Mouse (Mus musculus): ENCODE data around the gene Eif2s2. TPM values are rescaled to one million over a fixed set of nuclear protein-coding genes. Genes with fewer than 3 reads are reported as not detected.
A peak's percentile ranks its signal among the peaks of the same experiment; 100 is the strongest.
"Not testable (repeated sequence)": the region's sequence is repeated elsewhere in the genome, so short reads cannot be mapped to it uniquely, and the experiment has no call there.

Eif2s2 gene
- polyA plus RNA-seq, 1 experiment from 2014 or later = 70.9 TPM

DNA sequence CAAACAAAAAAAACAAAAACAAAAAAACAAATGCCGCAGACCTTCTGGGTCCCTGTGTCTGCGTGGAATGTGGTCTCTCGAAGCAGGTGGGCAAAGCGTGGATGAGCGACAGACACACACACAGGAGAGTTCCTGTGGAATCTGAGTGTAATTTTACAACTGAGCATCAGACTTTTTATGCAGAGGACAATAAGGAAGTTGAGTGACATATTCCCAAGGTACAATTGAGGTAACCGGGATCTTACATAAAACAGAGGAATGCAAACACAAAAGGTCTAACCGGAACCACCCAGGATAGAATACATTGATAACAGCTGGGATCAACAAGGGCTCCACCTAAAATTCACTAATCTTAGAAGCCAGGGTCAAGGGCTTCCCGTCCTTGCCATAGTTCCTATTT, 6.3 kb upstream of the Eif2s2 start:
- H3K36me3 ChIP-seq (ENCODE audit: insufficient read depth, low read length); H3K27me3 ChIP-seq (ENCODE audit: insufficient read depth, low read length); H3K4me1 ChIP-seq (ENCODE audit: insufficient read depth, low read length); H3K9me3 ChIP-seq (ENCODE audit: low read length); H3K27ac ChIP-seq (ENCODE audit: low read length); H3K4me3 ChIP-seq (ENCODE audit: low read length); H3K4me2 ChIP-seq (replicated peaks; ENCODE audit: low read depth, low read length); ATAC-seq (ENCODE audit: low FRiP score, low TSS enrichment); H3K9ac ChIP-seq (replicated peaks; ENCODE audit: low read length): not testable (repeated sequence)
- WGBS = 90% methylated on average over 8 of the region's 8 CpGs

DNA sequence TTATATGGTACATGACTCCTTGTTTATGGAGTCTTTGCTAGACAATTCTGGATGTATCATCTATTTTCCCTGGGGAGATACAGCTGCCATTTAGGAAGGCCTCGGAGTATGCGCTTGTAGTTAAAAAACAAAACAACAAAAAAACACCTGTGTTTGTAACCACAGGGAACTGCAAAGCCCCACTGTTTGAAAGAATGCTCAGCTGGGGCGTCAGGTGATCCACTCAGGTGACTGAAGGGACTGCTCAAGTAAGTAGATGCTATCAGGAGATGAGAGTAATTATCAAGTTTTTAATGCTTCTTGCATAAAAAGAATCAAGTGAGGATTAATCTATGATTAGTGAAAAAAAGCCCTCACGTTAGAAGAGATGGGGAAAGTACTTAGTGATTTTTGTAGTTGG, 813 bp upstream of the Eif2s2 start:
- H3K36me3 ChIP-seq (ENCODE audit: insufficient read depth, low read length) = no peaks in the 10 kb centered on the region
- no peak overlapping the region for H3K9ac ChIP-seq (replicated peaks; ENCODE audit: low read length)
- H3K9me3 ChIP-seq (ENCODE audit: low read length) = no peaks in the 10 kb centered on the region
- no peak overlapping the region for H3K4me3 ChIP-seq (ENCODE audit: low read length)
- no peaks in the 10 kb centered on the region for H3K27me3 ChIP-seq (ENCODE audit: insufficient read depth, low read length)
- peaks cover 6% of the 10 kb centered on the region for H3K4me1 ChIP-seq (ENCODE audit: insufficient read depth, low read length)
- no peak overlapping the region for H3K27ac ChIP-seq (ENCODE audit: low read length)
- no peak for ATAC-seq (ENCODE audit: low FRiP score, low TSS enrichment)
- H3K4me2 ChIP-seq (replicated peaks; ENCODE audit: low read depth, low read length) = peak overlapping the region; percentile 82
- WGBS = 62% methylated on average over 4 of the region's 4 CpGs

DNA sequence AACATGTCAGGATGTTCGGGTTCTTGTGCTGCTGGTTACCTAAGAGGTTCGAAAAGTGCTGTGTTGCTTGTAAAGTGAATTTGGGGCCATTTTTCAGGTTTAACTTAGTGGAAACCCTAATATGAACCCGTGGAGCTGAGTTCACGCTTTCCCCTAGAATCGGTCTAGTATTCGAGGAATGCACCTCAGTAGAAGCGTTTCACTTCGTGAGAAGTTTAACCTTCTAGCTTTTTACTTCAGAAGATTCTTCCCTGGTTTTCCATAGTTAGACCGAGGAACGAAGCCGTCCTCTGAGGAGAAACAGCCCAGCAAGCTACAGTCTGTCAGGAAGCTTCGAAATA, 280 bp upstream of the Eif2s2 start:
- ATAC-seq (ENCODE audit: low FRiP score, low TSS enrichment) = peak; percentile 22

DNA sequence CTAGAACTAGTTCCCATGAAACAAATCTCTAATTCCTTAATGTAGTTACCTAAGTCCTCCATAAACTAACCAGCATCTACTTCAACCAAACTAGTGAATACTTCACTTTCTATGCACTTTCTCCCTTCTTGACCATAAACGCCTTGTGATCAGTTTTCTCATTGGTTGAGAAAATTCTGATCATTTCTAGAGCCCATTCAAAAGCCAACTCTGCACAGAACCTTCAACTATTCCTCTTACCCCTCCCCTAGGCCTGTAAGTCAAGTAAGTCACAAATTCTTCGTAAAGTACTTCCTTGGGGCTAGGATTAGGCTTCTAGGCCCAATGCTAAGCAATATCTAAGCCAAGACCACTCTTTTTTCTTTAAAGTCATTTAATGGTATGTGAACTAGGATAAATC, 1.1 kb downstream of the Eif2s2 start:
- no peak for ATAC-seq (ENCODE audit: low FRiP score, low TSS enrichment)
- Histone ChIP-seq H3K4me1 (ENCODE audit: insufficient read depth, low read length) (peaks cover 6% of the 10 kb centered on the region), H3K4me2 (replicated peaks; ENCODE audit: low read depth, low read length) (peak overlapping the region; percentile 77), H3K9me3 (ENCODE audit: low read length) (no peaks in the 10 kb centered on the region), H3K9ac (replicated peaks; ENCODE audit: low read length) (peak overlapping the region; percentile 95), H3K27me3 (ENCODE audit: insufficient read depth, low read length) (no peaks in the 10 kb centered on the region), H3K27ac (ENCODE audit: low read length) (peak overlapping the region; percentile 88), H3K36me3 (ENCODE audit: insufficient read depth, low read length) (peaks cover 11% of the 10 kb centered on the region), H3K4me3 (ENCODE audit: low read length) (peak overlapping the region; percentile 96)
- WGBS = 6% methylated on average over 2 of the region's 2 CpGs

More for the DNA sequence above, 280 bp upstream of the Eif2s2 start:
- 8% methylated on average over 12 of the region's 12 CpGs for WGBS
- no peaks in the 10 kb centered on the region for H3K27me3 ChIP-seq (ENCODE audit: insufficient read depth, low read length)
- peaks cover 2% of the 10 kb centered on the region for H3K36me3 ChIP-seq (ENCODE audit: insufficient read depth, low read length)
- H3K9me3 ChIP-seq (ENCODE audit: low read length) = no peaks in the 10 kb centered on the region
- no peak overlapping the region for H3K27ac ChIP-seq (ENCODE audit: low read length)
- peaks cover 6% of the 10 kb centered on the region for H3K4me1 ChIP-seq (ENCODE audit: insufficient read depth, low read length)
- peak overlapping the region; percentile 96 for H3K4me3 ChIP-seq (ENCODE audit: low read length)
- H3K9ac ChIP-seq (replicated peaks; ENCODE audit: low read length) = peak overlapping the region; percentile 54
- peak overlapping the region; percentile 82 for H3K4me2 ChIP-seq (replicated peaks; ENCODE audit: low read depth, low read length)

DNA sequence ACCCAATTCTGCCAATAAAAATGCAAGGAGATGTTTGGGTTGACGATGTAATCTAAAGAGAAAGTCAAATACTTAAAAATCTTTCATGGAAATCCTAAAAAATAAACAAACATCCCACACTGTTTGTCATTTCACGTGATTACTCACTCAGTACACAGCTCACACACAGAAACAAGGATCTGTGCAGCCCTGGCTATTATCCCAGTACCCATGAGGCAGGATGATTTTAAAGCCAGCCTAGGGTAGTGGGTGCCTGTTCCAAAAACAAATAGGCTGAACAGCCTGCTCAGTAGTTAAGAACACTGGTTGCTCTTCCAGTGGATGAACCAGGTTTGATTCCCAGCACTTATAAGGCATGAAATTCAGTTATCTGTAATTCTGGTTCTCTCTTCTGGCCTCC, 16.1 kb downstream of the Eif2s2 start:
- Histone ChIP-seq H3K9me3 (ENCODE audit: low read length) (no peaks in the 10 kb centered on the region), H3K4me3 (ENCODE audit: low read length) (no peak overlapping the region), H3K36me3 (ENCODE audit: insufficient read depth, low read length) (peaks cover 56% of the 10 kb centered on the region), H3K4me1 (ENCODE audit: insufficient read depth, low read length) (no peaks in the 10 kb centered on the region), H3K4me2 (replicated peaks; ENCODE audit: low read depth, low read length) (no peak overlapping the region), H3K27me3 (ENCODE audit: insufficient read depth, low read length) (no peaks in the 10 kb centered on the region), H3K27ac (ENCODE audit: low read length) (no peak overlapping the region), H3K9ac (replicated peaks; ENCODE audit: low read length) (no peak overlapping the region)
- no peak for ATAC-seq (ENCODE audit: low FRiP score, low TSS enrichment)
- 82% methylated on average over 2 of the region's 2 CpGs for WGBS

DNA sequence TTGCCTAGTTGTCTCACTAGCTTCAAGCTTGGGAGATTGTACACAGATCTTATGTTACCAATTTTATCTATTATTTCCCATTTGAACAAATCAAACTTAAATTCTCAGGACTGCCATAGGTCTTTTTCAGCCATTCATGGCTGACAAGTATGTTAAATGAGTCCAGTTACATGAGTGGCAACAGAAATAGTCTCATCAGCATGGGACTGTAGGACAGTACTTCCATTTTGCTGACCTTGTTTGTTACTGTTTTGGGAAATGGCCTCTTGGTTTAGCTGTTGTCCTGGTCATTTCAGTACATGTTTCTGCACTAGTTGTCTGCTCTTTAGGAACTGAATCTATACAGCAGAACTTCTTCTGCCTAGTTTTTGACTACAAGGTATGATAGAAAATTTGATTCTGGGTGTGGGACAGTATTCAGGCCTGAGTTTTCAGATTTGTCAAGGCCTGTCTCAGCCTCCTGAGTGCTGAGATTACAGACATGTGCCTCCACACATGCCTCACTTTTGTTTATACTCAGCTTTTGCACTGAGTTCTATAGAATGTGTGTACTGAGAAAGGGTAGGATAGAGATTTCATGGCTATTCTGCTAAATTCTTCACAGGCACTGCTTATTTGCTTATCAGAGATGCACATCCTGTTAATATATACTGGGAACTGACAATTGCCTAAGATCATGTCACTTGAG, 22.6 kb downstream of the Eif2s2 start:
- H3K36me3 ChIP-seq (ENCODE audit: insufficient read depth, low read length) = peaks cover 81% of the 10 kb centered on the region
- no peaks in the 10 kb centered on the region for H3K4me1 ChIP-seq (ENCODE audit: insufficient read depth, low read length)
- H3K4me2 ChIP-seq (replicated peaks; ENCODE audit: low read depth, low read length) = no peak overlapping the region
- ATAC-seq (ENCODE audit: low FRiP score, low TSS enrichment) = no peak
- no peak overlapping the region for H3K9ac ChIP-seq (replicated peaks; ENCODE audit: low read length)
- H3K4me3 ChIP-seq (ENCODE audit: low read length) = no peak overlapping the region
- H3K27me3 ChIP-seq (ENCODE audit: insufficient read depth, low read length) = no peaks in the 10 kb centered on the region
- no peak overlapping the region for H3K27ac ChIP-seq (ENCODE audit: low read length)
- no peaks in the 10 kb centered on the region for H3K9me3 ChIP-seq (ENCODE audit: low read length)

DNA sequence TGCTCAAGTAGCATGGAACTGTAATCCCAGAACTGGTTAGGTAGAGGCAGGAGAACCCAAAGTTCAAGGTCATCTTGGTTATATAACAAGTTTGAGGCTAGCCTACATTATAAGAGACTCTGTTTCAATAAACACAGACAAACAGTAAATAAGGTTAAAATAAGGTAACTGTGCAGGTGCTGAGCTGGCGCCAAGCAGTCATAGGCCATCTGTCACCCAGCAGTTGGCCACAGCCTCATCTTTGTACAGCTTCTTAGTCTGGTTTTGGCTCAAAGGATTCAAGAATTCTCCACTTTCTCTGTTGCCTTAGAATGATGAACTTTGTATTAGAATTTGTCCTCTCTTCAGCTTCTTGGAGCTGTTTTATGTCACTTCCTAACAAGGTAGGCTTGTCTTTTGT, 24.6 kb downstream of the Eif2s2 start:
- no peaks in the 10 kb centered on the region for H3K9me3 ChIP-seq (ENCODE audit: low read length)
- H3K4me1 ChIP-seq (ENCODE audit: insufficient read depth, low read length) = no peaks in the 10 kb centered on the region
- no peak overlapping the region for H3K4me2 ChIP-seq (replicated peaks; ENCODE audit: low read depth, low read length)
- no peaks in the 10 kb centered on the region for H3K27me3 ChIP-seq (ENCODE audit: insufficient read depth, low read length)
- no peak overlapping the region for H3K4me3 ChIP-seq (ENCODE audit: low read length)
- H3K9ac ChIP-seq (replicated peaks; ENCODE audit: low read length) = no peak overlapping the region
- no peak overlapping the region for H3K27ac ChIP-seq (ENCODE audit: low read length)
- WGBS = 91% methylated on average over 1 of the region's 1 CpGs
- peaks cover 86% of the 10 kb centered on the region for H3K36me3 ChIP-seq (ENCODE audit: insufficient read depth, low read length)
- ATAC-seq (ENCODE audit: low FRiP score, low TSS enrichment) = no peak

DNA sequence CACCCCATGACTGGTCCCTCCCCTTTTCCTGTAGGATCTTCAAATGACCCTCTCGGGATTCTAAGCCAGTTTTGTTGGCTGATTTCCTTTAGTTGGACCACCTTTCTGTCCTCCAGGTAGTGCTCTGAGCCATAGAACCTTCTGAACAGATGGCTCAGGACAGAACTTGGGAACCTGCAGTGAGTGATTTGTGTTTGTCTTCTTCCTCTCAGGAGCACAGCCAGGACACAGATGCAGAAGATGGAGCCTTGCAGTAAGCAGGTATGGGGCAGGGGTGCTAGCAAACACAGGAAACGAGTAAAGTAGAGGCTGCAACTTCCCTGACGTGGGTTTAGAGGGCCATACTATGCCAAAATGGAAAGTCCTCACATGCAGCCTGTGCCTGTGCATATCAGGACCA, 27.0 kb downstream of the Eif2s2 start:
- no peak overlapping the region for H3K9ac ChIP-seq (replicated peaks; ENCODE audit: low read length)
- no peaks in the 10 kb centered on the region for H3K27me3 ChIP-seq (ENCODE audit: insufficient read depth, low read length)
- H3K9me3 ChIP-seq (ENCODE audit: low read length) = no peaks in the 10 kb centered on the region
- no peak overlapping the region for H3K27ac ChIP-seq (ENCODE audit: low read length)
- ATAC-seq (ENCODE audit: low FRiP score, low TSS enrichment) = no peak
- H3K36me3 ChIP-seq (ENCODE audit: insufficient read depth, low read length) = peaks cover 84% of the 10 kb centered on the region
- H3K4me2 ChIP-seq (replicated peaks; ENCODE audit: low read depth, low read length) = no peak overlapping the region
- no peaks in the 10 kb centered on the region for H3K4me1 ChIP-seq (ENCODE audit: insufficient read depth, low read length)
- 68% methylated on average over 3 of the region's 3 CpGs for WGBS
- no peak overlapping the region for H3K4me3 ChIP-seq (ENCODE audit: low read length)

DNA sequence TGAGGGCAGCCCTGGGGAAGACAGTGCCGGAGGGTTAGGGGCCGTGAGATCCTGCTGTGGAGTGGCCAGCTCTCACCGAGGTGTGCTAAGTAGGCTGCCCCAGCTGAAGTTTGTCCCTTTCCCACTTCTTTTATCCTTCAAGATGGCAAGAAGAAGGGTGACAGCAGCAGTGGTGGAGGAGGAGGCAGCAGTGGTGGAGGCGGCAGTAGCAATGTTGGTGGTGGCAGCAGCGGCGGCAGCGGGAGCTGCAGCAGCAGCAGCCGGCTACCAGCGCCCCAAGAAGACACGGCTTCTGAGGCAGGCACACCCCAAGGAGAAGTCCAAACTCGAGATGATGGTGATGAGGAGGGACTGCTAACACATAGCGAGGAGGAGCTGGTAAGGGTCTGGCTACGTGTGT, 29.1 kb downstream of the Eif2s2 start:
- peaks cover 76% of the 10 kb centered on the region for H3K36me3 ChIP-seq (ENCODE audit: insufficient read depth, low read length)
- no peak overlapping the region for H3K4me3 ChIP-seq (ENCODE audit: low read length)
- no peak overlapping the region for H3K4me2 ChIP-seq (replicated peaks; ENCODE audit: low read depth, low read length)
- no peak for ATAC-seq (ENCODE audit: low FRiP score, low TSS enrichment)
- H3K4me1 ChIP-seq (ENCODE audit: insufficient read depth, low read length) = no peaks in the 10 kb centered on the region
- no peak overlapping the region for H3K27ac ChIP-seq (ENCODE audit: low read length)
- 90% methylated on average over 13 of the region's 13 CpGs for WGBS
- H3K9me3 ChIP-seq (ENCODE audit: low read length) = no peaks in the 10 kb centered on the region
- H3K9ac ChIP-seq (replicated peaks; ENCODE audit: low read length) = no peak overlapping the region
- no peaks in the 10 kb centered on the region for H3K27me3 ChIP-seq (ENCODE audit: insufficient read depth, low read length)

DNA sequence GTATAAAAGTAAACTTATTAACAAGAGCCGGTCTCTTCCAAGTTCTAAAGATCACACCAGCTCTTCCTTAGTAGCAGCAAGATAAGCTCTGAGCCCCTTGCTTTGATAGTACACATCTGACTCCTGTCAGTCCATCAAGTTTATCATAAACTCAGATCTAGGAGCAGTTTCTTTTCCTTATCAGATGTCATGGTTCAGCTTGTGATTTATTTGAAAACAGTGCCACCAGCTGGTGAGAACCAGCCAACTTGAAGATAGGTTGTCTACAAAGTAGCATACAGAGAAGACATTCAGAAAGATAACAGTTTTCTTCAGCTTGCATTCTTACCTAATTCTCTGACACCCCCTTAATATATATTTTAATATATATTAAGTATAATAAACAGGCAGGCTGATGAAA, 37.4 kb downstream of the Eif2s2 start:
- H3K27me3 ChIP-seq (ENCODE audit: insufficient read depth, low read length) = no peaks in the 10 kb centered on the region
- no peaks in the 10 kb centered on the region; the same call in 1 of the 2 replicates for H3K9me3 ChIP-seq (ENCODE audit: low read length)
- no peak overlapping the region for H3K4me3 ChIP-seq (ENCODE audit: low read length)
- peaks cover 24% of the 10 kb centered on the region for H3K36me3 ChIP-seq (ENCODE audit: insufficient read depth, low read length)
- ATAC-seq (ENCODE audit: low FRiP score, low TSS enrichment) = no peak
- H3K4me1 ChIP-seq (ENCODE audit: insufficient read depth, low read length) = 0 out of 2 replicates have a peak, but pooled peaks cover 2% of the 10 kb centered on the region
- no peak overlapping the region for H3K9ac ChIP-seq (replicated peaks; ENCODE audit: low read length)
- no peak overlapping the region for H3K4me2 ChIP-seq (replicated peaks; ENCODE audit: low read depth, low read length)
- H3K27ac ChIP-seq (ENCODE audit: low read length) = no peak overlapping the region
- WGBS = 79% methylated on average over 1 of the region's 1 CpGs

Measured in kidney, embryonic 16.5 days (tissue).